Mouse (Mus musculus): ENCODE measurements around the gene Fam69a.
"Not testable (repeated sequence)": the region's sequence is repeated elsewhere in the genome, so short reads cannot be mapped to it uniquely, and the experiment has no call there.

Fam69a gene

GRCm38 (mm10) chr5:107908514-107909110 is 78.3 kb downstream of the Fam69a start:
- DNase-seq (ENCODE audit: low read depth, low spot score), result no peak

DNA sequence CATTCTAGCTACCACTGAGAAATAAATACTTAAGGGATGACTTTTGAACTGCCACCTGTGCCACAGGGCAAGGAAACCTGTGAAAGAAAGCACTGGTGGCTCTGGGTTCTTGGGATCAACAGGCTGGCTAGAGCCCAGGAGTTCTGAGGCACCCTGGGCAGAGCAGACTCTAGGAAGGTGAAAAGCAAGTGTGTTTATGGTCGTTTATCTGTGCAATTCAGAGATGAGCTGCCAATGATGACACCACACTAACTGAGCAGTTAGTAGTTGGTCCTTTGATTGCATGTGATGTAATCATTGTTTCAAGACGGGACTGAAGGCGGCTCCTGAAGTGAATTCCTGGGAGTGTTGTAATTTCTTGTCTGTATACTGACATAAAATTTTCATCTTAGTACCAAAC is 82.6 kb downstream of the Fam69a start:
- DNase-seq (ENCODE audit: low read depth, low spot score), result no peak

GRCm38 (mm10) chr5:107901014-107901615 is 85.8 kb downstream of the Fam69a start:
- no peak for DNase-seq (ENCODE audit: low read depth, low spot score)

- peak; percentile 86 for DNase-seq (ENCODE audit: low read depth, low spot score)
These were observed 86.5 kb downstream of the Fam69a start, which contains the start of gene Rpl5 for GRCm38 (mm10) chr5:107900206-107901013. TSS of gene Rpl5 (plus strand) at chr5:107900502.

DNA sequence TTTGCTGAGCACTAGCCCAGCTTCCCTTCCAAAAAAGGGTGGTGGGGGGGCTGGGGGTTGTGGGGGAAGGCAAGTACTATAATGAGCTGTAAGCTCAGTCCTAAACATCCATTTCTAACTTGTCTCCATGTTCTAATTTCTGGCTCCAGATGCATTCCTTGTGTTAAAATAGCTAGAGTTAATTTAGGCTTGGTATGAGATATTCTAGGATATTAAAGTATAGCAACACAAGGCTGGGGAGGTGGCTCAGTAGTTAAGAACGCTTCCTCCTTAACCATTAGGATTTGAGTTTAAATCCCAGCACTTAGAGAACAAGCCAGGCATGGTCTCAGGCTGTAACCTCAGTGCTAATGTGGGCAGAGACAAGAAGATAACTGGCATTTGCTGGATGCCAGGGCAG is 90.6 kb downstream of the Fam69a start:
- DNase-seq (ENCODE audit: low read depth, low spot score), result no peak

GRCm38 (mm10) chr5:107894676-107895075 is 92.2 kb downstream of the Fam69a start:
- DNase-seq (ENCODE audit: low read depth, low spot score), result no peak

DNA sequence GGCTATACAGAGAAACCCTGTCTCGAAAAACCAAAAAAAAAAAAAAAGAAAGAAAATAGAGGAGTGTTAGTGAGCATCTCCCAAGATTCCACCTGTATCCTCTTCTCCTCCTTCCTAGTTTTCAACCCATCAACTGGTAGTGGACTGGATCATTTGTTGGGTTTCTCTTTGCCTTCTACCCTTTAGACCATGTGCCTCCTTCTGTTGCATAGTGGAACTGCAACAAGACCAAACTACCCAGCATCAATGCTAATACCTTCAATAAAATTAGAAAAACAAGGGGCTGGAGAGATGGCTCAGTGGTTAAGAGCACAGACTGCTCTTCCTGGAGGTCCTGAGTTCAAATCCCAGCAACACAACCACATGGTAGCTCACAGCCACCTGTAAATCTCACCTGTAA is 95.4 kb downstream of the Fam69a start:
- DNase-seq (ENCODE audit: low read depth, low spot score), result not testable (repeated sequence)

DNA sequence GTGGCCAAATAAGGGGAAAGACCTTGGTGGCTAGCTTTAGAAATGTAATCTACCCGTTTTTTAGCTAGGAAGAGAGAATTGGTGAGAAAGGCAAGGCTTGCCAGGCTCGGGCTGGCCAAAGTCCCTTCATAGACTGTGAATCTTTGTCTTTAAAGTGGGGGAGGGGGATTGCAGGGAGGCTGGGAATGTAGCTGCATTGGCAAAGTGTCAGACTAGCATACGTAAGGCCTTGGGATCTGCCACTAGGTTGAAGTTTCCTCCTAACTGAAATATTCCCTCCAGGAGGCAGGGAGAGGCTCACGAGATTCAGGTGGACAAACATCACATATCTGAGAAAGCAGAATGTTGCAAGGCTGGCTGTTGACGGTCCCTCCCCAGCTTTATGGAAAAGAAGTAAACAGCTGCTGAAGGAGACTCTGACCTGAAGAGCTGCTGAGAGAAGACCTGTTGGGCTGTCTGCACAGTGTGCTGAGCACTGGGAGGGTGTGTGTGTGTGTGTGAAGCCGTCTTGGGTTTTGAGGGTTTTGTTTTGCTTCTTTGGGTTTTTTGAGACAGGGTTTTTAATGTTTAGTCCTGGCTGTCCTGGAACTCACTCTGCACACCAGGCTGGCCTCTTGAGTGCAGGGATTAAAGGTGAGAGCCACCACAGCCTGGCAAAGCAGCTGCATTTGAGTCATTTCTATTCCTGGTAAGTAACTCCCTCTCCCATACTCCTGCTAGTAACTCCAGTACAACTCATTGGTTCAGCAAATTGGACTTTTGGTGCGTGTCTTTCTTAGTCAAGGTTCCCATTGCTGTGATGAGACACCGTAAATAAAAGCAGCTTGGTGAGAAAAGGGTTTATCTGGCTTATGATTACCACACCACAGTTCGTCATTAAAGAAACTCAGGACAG is 96.6 kb downstream of the Fam69a start:
- DNase-seq (ENCODE audit: low read depth, low spot score), result no peak

DNA sequence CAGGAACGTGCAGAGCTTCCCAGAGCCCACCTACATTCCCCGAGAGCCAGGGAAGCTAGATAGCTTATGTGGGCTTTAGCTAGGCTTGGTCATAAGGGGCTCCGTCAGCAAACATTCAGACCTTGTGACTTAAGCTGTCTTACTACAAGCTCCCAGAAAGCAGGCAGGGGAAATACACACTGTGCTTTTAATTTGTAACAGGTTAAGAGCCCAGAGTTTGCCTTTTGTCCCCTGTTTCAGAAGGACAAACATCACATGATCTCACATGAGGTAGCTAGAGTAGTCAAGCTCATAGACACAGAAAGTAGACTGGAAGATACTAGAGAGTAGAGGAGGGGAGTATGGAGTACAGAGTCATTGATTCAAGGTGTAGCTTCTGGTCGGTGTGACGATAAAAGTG is 106.2 kb downstream of the Fam69a start:
- DNase-seq (ENCODE audit: low read depth, low spot score), result no peak

DNA sequence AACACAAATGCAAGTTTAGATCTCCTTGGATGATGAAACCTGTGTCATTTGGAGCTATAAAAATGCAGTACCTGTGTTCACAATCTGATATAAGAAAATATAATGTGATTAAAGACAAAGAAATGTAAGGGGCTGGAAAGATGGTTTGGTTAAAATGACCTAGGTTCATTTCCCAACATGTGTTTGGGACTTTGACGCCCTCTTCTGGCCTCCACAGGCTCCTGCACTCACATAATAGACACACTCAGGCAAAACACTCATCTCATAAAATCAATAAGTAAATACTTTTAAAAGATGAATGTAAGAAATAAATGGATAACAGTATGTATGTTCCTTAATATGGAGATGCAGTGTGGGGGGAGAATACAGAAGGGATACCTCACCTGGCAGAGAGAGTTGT is 109.8 kb downstream of the Fam69a start:
- no peak for DNase-seq (ENCODE audit: low read depth, low spot score)

- no peak for DNase-seq (ENCODE audit: low read depth, low spot score)
These were observed 111.6 kb downstream of the Fam69a start for GRCm38 (mm10) chr5:107875261-107875611.

DNA sequence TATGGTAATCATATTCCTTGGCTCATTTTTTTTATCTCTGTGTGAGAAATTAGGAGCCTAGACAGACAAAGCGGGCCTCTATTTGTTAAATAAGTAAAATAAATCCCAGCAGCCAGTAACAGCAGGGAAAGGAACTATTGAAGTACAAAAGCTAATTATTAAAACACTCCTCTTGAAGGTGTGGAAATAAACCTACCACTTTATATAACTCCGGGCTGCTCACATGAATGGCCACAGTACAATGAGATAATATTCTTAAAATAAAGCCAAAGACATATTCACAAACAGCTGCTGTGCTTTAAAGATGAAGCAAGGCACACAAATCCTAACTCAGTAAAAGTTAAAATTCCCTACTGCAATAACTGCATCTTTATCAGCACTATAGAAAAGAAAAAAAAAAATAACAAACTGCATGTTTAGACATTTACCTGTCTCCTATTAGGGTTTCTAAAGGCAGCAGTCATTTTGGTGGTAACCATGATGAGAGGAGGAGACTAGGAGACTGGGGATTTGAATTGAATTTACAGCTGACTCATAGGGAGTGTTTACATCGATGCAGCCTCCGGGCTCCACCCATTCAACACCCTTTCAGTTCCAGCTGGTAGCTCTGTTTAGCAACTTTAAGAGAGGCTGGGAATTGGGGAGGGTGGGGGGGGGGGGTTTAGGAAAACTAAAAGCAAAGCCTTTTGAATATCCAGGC is 112.2 kb downstream of the Fam69a start, which contains the start of gene Evi5:
TSS of gene Evi5 (minus strand) at position 547 of the 700 bp plus-strand sequence.
- no peak for DNase-seq (ENCODE audit: low read depth, low spot score)

DNA sequence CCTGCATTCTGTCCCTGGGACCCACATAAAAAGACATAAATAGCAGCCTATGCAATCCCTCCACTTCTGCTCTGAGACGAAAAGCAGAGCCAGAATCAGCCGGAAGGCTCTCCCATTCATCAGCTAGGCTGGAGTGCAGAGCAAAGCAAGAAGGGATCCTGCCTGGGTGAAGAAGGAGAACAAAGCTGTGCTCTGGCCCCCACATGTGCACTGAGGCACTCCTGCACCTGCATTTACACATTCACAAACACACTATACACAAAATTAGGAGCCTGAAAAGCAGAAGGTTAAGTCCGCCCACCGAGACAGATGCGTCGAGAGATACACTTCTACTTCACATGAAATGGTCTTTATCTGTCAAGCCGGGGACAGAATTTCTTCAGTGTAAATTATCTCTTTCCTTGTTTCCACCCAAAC is 113.0 kb downstream of the Fam69a start:
- no peak for DNase-seq (ENCODE audit: low read depth, low spot score)

- DNase-seq (ENCODE audit: low read depth, low spot score), result no peak
These were observed 113.6 kb downstream of the Fam69a start for GRCm38 (mm10) chr5:107873330-107873729.

- no peak for DNase-seq (ENCODE audit: low read depth, low spot score)
These were observed 117.2 kb downstream of the Fam69a start for GRCm38 (mm10) chr5:107869701-107870100.

GRCm38 (mm10) chr5:107868905-107869424 is 117.9 kb downstream of the Fam69a start:
- DNase-seq (ENCODE audit: low read depth, low spot score), result peak; percentile 92

GRCm38 (mm10) chr5:107867970-107868904 is 118.6 kb downstream of the Fam69a start:
- no peak for DNase-seq (ENCODE audit: low read depth, low spot score)

- no peak for DNase-seq (ENCODE audit: low read depth, low spot score)
These were observed 120.5 kb downstream of the Fam69a start for GRCm38 (mm10) chr5:107866127-107867126.

Data from WW6 (cell line).